Mouse (Mus musculus) urinary bladder, postnatal 14 days (tissue): ENCODE measurements around the gene Tmprss6.

Source experiments
- DNase-seq: peaks from one replicate; pipeline ENCODE4 v3.0.0; 2021; ENCODE audit warnings: low spot score

Gene Tmprss6

DNA sequence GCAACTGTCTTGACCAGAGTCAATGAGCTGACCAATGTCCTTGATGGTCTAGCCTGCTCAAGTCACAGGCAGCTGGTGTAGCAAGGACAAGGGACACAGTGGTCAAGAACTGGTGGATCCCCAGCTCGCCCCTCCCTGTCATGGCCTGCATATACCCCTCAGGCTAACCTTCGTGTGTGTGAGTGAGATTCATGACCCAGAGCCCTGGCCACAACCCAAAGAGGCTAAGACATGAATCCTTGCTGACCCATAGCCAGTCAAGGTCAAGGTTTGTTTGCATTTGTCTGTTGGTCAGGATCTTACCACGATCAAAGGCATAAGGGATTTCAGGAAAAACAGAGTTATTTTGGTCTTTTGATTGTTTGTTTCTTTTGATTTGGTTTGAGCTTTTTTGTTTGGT lies 14.1 kb upstream of the Tmprss6 start:
- no peak for DNase-seq

DNA sequence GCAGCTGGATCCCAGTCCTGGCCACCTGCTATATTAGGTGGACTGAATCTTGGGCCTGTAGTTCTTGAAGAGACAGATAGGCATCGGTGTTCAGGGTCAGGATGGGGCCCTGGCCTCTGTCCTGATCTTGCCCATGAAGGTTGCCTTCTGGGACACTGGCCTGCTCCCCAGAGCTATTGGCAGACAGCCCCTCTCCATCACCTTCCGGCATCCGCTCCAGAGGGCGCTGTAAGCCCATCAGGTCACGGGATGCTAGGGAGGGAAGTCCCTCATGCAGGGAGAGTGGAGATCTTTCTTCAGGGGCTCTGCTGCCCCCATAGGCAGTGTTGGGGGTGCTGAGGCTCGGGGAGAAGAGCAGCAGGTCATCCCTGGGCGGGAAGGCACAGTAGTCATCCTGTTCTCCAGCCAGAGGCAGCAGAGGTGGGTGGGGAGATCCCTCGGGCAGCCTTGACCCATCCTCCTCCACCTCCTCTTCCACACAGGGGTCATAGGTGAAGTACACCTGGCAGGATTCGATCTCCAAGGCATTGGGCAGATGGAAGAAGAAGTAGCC lies 13.1 kb upstream of the Tmprss6 start:
- DNase-seq = no peak

- peak; percentile 29 for DNase-seq
Measured at GRCm38 (mm10) chr15:78480991-78481390, 12.6 kb upstream of the Tmprss6 start.

DNA sequence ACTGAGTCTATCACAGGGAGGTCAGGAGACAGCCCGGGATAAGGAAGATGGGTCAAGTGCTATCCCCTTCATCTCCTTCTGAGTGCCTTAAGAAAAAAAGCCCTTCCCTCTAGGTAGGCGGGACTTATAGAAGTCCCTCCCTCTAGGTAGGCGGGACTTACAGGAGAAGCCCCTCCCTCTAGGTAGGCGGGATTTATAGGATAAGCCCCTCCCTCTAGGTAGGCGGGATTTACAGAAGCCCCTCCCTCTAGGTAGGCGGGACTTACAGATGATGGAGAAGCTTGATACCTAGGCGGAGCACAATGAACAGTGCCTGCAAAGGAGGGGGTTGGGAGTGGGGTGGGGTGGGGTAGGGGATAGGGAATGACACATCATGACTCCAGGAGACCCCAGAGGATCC lies 11.7 kb upstream of the Tmprss6 start:
- DNase-seq = no peak

DNA sequence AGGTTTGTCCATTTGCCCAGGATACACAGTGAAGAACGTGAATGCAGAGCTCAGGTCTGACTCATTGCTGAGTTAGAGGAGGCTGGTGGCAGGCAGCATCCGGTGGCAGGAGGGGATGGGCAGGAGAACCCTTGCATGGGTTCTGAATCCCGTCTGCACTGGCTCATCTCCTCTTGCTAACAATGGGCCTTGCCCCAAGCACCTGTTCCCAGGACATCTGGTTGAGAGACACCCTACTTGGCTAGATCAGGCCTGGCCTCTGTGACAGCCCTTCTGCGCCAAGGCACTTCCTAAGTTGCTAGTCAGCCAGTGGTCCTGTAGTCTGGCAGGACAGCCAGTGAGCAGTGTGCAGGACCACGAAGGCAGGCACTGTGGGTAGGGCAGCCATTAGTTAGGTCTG lies 11.0 kb upstream of the Tmprss6 start:
- peak; percentile 16 for DNase-seq

- DNase-seq = no peak
Measured at GRCm38 (mm10) chr15:78478073-78478472, 9.6 kb upstream of the Tmprss6 start.

DNA sequence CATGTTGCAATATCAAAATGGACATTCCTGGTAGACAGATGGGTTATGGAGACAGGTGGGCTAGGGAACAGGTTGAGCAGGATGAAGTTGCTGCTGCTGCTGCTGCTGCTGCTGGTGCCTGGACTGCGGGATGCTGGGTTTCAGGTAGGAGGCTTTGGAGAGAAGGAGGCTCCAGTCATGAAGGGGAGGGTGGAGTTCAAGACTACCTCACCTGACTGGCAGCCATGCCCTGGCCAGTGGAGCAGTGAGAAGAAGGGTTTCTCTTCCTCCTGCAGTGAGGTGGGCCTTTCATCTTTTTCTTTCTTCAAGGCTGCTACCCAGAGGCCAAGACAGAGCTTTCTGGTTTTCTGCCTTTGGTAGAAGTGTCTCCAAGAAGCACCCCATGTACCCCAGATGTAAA lies 8.4 kb upstream of the Tmprss6 start:
- no peak for DNase-seq

DNA sequence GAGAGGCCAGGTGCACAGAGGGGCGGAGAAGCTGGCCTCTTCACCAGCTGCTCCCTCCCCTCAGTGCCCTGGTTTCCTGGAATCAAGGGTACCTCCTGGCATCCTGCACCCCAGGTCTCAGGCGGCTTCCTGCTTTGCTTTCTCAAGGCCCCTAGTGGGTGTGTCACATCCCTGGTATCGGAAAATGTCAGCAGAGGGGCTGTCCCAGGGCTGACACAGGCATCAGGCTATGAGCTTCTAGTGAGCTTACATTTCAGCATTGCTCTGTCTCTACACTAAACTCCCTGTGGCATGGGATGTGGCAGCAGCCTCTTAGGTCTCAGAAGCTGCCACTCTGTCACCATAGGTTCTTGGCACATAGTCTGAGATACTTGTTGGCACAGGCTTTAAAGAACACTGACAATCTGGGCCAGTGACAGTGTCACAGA lies 7.2 kb upstream of the Tmprss6 start:
- no peak for DNase-seq

- DNase-seq = no peak
Measured at GRCm38 (mm10) chr15:78473442-78473841, 5.0 kb upstream of the Tmprss6 start.

GRCm38 (mm10) chr15:78471902-78472301 lies 3.5 kb upstream of the Tmprss6 start:
- no peak for DNase-seq

GRCm38 (mm10) chr15:78470495-78471276 lies 2.3 kb upstream of the Tmprss6 start:
- no peak for DNase-seq

DNA sequence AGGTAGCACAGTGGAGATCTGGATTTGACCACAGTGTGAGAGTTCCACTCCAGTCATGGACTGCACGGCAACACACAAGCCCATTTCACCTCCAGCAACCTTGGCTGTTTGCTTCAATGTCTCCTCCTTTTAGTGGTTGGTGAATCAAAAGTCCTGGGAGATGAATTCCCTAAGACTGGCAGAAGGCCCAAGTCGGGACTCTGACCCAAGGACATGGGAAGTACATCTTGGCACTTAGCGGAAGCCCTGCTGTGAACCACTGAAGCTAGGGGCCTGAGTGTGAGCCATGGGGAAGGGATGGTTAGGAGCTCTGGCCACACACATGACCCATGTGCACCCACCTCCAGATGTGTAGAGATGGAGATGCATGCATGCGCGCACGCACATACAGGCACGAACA lies 864 bp downstream of the Tmprss6 start:
- DNase-seq = no peak

GRCm38 (mm10) chr15:78466809-78467208 lies 1.6 kb downstream of the Tmprss6 start:
- DNase-seq = no peak

- DNase-seq = no peak
Measured at GRCm38 (mm10) chr15:78462981-78463380, 5.5 kb downstream of the Tmprss6 start.

DNA sequence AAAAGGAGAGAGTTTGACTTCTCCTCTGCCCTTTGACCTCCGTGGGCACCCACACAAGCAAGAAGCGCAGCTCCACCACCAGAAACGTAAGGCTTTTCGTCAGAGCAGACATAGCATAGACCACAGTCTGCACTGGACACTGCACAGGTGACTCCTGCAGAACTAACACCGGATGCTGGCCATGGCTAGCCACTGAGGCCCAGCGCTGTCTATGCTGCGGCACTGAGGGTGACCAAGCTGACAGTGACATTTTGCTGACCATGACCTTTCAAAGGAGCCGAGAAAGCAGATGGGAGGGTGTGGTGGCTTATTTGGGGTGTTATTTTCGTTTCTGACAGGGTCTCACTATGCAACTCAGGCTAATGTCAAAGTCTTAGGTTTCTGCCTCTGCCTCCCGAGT lies 11.2 kb downstream of the Tmprss6 start:
- DNase-seq = no peak

DNA sequence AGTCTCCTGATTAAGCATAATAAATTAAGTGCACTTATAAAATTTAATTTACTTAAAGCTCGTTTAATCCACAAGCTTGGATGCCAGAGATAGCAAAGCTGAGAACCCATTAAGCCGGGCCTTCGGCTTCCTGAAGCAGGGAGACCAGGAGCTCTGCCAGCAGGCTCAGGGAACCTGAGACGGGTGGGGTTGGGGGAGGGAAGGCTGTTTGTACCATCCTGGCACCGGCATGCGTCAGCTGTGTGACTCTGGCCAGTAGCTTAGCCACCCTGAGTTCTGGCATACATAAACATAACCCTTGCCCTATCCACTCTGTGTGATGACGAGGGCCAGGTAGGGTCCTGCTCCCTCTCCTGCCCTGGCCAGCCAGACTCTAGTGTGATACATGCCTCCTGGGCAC lies 12.4 kb downstream of the Tmprss6 start:
- no peak for DNase-seq

DNA sequence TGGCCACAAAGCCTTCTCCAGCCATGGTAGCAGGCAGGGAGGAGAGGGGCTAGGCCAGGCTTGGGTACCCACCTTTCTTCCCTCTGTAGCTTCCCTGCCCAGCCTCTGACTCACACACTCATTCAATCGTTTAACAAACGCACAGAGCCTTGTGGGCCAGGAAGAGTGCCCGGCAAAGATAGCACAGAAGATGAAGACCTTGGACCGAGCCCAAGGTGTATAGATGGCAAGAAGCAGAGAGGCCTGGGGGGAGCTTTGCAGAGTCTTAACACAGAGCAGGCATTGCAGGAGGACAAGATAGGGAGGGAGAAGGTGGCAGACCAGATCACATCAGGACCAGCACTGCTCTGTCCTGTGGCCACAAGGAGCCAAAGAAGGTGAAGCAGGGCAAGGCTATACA lies 13.3 kb downstream of the Tmprss6 start:
- DNase-seq = no peak

GRCm38 (mm10) chr15:78452929-78453328 lies 15.5 kb downstream of the Tmprss6 start:
- no peak for DNase-seq

GRCm38 (mm10) chr15:78451201-78451600 lies 17.2 kb downstream of the Tmprss6 start:
- DNase-seq = no peak

GRCm38 (mm10) chr15:78450419-78450768 lies 18.0 kb downstream of the Tmprss6 start:
- no peak for DNase-seq

DNA sequence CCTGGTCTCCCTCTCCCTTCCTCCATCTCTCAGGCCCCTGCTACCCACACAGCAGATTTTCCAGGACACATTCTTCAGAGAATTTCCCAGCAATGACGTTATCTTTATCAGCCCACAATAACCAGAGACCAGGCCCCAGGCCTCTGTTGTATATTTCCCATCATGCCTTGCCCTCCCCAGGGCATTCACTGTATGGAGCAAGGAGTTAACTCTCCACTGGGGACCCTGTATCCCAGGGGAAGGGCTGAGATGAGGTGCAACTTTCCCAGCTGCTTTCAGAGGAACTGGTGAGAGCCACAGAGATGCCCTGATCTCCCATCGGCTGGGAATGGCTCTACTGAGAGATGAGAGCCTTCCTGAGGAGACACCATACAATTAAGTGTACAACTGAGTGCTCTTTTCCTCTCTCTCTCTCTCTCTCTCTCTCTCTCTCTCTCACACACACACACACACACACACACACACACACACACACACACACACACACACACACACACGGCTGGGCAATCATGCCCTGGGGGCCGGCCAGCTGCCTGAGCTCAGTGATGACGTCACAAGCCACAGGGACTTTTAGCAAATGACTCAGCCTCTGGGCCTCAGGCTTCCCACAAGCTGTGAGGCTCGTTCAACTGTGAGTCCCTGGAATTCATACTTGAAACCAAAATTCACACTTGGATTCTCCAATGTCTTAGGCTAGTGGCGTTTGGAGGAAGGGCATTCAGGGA lies 18.6 kb downstream of the Tmprss6 start:
- peak; percentile 56 for DNase-seq

DNA sequence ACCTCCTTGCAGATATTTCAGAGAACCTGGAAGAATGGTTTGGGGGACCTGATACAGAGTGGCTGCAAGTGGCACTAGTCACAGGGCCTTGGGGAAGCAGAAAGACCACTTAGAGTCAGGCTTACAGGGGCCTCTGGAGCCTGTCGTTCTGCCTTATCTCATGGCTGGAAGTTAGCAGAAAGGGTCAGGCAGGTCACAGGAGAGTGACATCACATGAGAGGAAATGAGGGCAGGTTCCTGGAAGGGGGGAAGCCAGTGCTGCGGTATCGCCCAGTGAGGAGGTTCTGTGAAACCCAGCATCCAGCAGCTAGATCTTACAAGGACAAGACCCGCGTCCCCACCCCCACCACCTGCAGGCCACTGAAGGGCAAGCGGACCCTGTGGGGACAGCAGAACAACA lies 19.3 kb downstream of the Tmprss6 start:
- DNase-seq = no peak

GRCm38 (mm10) chr15:78447746-78448535 lies 20.5 kb downstream of the Tmprss6 start:
- peak; percentile 98 for DNase-seq
